Mouse (Mus musculus): ENCODE results near the gene Dennd4a.

DNA sequence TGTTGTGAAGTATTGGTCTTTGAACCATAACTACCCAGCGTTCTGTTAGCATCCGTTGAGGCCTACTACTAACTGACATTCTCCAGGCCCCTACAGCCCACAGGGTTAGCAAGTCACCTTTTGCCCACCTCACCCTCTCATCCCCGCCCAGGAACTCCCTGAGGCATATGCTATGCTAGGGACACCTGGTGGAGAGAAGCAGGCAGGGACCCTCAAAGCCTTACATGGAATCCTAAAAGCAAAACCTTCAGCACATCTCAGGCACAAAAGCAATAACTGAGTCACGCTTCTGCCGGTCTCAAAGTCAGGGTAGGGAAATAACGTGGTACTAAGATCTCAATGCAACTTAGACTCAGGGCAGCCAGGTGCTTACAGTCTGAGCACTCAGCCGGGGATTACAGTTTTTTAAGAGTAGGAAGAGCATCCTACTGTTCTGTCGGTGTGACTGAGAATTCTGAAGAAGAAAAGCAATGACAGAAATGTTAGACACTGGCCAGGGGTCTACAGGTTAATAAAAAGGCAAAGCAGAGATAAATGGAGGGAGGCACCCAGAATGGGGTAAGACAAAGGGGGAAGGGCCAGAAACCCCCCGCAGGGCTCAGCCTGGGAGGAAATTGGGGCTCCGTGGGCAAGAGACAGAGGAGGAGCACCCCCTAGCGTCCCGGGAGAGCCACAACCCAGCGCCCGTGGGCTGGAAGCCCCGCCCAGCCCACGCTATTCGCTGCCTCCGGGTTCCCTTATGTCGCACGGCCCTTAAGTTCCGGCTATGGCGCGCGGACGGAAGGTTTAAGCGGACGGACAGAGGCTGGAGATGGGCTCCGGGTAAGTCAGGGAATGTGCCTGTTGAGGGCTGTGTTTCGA, 149.2 kb downstream of the Dennd4a start, which contains the start of gene Ints14:
- TF ChIP-seq CTCF (IDR thresholded peaks at IDR 0.05; ENCODE audit: low read depth, low read length) (peak; percentile 53), GATA1 (IDR thresholded peaks at IDR 0.05; ENCODE audit: borderline replicate concordance, low read length) (no peak), POLR2AphosphoS5 (IDR thresholded peaks at IDR 0.05; ENCODE audit: insufficient replicate concordance, low read depth, low read length) (no peak), GATA2 (IDR thresholded peaks at IDR 0.05; ENCODE audit: borderline replicate concordance, low read depth, low read length) (no peak), TAL1 (conservative IDR thresholded peaks at IDR 0.05; ENCODE audit: low read depth, low read length) (no peak)
